Mouse (Mus musculus): ENCODE results near the gene Slc12a7.

DNA sequence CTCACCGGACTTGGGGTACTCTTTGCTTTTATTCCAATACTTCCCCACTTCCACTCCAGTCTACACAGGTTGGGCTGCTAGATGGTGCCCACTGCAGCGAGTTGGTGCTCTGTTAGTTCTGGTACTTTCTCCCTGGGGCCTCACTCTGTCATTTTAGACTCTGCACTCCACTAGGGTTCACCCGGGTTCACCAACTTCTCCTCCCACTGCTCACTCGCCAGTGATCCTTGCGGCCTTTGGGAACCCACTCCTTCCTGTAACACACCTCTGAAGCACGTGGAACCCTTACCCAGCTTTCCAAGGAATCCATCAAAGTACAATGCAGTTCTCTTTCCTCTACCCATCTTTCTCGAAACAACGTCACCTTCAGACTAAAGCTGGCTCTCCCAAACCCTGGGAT lies 104.8 kb downstream of the Slc12a7 start:
- no peak for TF ChIP-seq CTCF (conservative IDR thresholded peaks at IDR 0.05; ENCODE audit: insufficient read depth, insufficient read length, low read depth, low read length)
- no peak for TF ChIP-seq POLR2A (IDR thresholded peaks at IDR 0.05; ENCODE audit: low read depth, low read length)
